Comparison of ENCODE assay signal across 7 mouse cellular contexts in genomic region chr6:52417439-52418124, GRCm38 (mm10).
DNase-seq lines count a peak whose midpoint lies in the region; ATAC-seq and TF ChIP-seq lines count a peak whose summit lies in the region.

No protein-coding gene starts in this region.

- H3K27ac ChIP-seq in liver, adult 2 months (replicated peaks; ENCODE audit: insufficient read depth, low read depth, low read length) = no peak overlapping the region
- no peak overlapping the region for H3K27ac ChIP-seq in kidney, embryonic 16.5 days (ENCODE audit: low read length)

- H3K4me2 ChIP-seq in kidney, embryonic 16.5 days (replicated peaks; ENCODE audit: low read depth, low read length) = no peak overlapping the region

- TF ChIP-seq POLR2A in liver, adult 2 months (IDR thresholded peaks at IDR 0.05; ENCODE audit: extremely low read depth, insufficient read depth, low read length) = no peak

- 76% methylated on average over 10 of the region's 10 CpGs for WGBS in liver, adult 2 months
- WGBS in kidney, embryonic 16.5 days = 37% methylated on average over 10 of the region's 10 CpGs

- no peak overlapping the region for H3K9ac ChIP-seq in liver, adult 2 months (ENCODE audit: low read depth, low read length)
- no peak overlapping the region for H3K9ac ChIP-seq in kidney, embryonic 16.5 days (replicated peaks; ENCODE audit: low read length)

- H3K27me3 ChIP-seq in liver, adult 2 months (ENCODE audit: control insufficient read depth, insufficient read depth, low read length) = no peaks in the 10 kb centered on the region
- H3K27me3 ChIP-seq in kidney, embryonic 16.5 days (ENCODE audit: insufficient read depth, low read length) = no peaks in the 10 kb centered on the region

- no peak overlapping the region for H3K4me3 ChIP-seq in liver, adult 2 months (ENCODE audit: insufficient read depth, low read depth, low read length)
- no peak overlapping the region for H3K4me3 ChIP-seq in kidney, embryonic 16.5 days (ENCODE audit: low read length)

- no peaks in the 10 kb centered on the region for H3K36me3 ChIP-seq in liver, adult 2 months (ENCODE audit: control insufficient read depth, insufficient read depth, low read length)
- no peaks in the 10 kb centered on the region for H3K36me3 ChIP-seq in kidney, embryonic 16.5 days (ENCODE audit: insufficient read depth, low read length)

- no peak for TF ChIP-seq CTCF in liver, adult 2 months (IDR thresholded peaks at IDR 0.05; ENCODE audit: low read depth, low read length)

- peak; percentile 61; the same call in 1 of the 2 replicates for ATAC-seq in kidney, embryonic 16.5 days (ENCODE audit: low FRiP score, low TSS enrichment)

- H3K79me2 ChIP-seq in liver, adult 2 months (ENCODE audit: control insufficient read depth, insufficient read depth, low read length) = no peaks in the 10 kb centered on the region

- DNase-seq in liver, adult 2 months (ENCODE audit: extremely low read depth, low read depth, low spot score) = peak; percentile 16
- DNase-seq in liver = no peak
- DNase-seq in forelimb bud, embryonic 11.5 days (ENCODE audit: low read depth, low spot score) = peak; percentile 61
- peak; percentile 67 for DNase-seq in lung, postnatal 36 days
- no peak for DNase-seq in thymus, postnatal 14 days
- no peak for DNase-seq in B cell, adult 2 months

- peaks cover 4% of the 10 kb centered on the region; the same call in 1 of the 2 replicates for H3K9me3 ChIP-seq in kidney, embryonic 16.5 days (ENCODE audit: low read length)

- no peaks in the 10 kb centered on the region for H3K4me1 ChIP-seq in liver, adult 2 months (ENCODE audit: control insufficient read depth, insufficient read depth, low read length)
- H3K4me1 ChIP-seq in kidney, embryonic 16.5 days (ENCODE audit: insufficient read depth, low read length) = peaks cover 13% of the 10 kb centered on the region; the same call in 1 of the 2 replicates

Comparison
In these comparisons a context has a peak if more than half of its experiments do, and no peak if none do; other contexts are left out.
1. DNase-seq: peak in liver, adult 2 months (single experiment), forelimb bud, embryonic 11.5 days (single experiment) and lung, postnatal 36 days (single experiment); none in liver (single experiment), thymus, postnatal 14 days (single experiment) and B cell, adult 2 months (0 of 2).